In the genomic region with DNA sequence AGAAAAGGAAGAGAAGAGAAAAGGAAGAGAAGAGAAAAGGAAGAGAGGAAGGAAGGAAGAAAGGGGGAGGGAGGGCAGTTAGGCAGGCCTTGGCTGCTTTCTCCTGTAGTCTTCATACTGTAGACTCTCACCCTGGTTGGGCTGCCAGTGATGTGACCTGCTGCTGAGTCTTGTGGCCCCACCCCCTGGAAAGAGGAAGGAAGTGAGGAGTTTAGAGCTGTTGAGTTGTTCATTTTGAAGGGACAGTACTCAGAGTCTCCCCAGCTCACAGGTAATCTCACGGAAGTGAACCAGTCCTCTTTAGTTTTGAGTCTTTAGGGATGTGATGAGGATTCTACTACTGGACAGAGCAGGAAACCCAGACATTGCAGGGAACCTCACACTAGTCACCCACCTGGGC, we compare ENCODE assay signal across 28 mouse cellular contexts. TPM values are rescaled to one million over a fixed set of nuclear protein-coding genes. Genes with fewer than 3 reads are reported as not detected.
DNase-seq lines count a peak whose midpoint lies in the region; ATAC-seq and TF ChIP-seq lines count a peak whose summit lies in the region.
"Had no signal": no experiment of that assay in that cellular context is flagged by ENCODE, and none has a peak within 500 bp of the region (broad histone marks: within the 10 kb centered on the region; RNA-seq: fewer than 3 reads in every experiment).

No protein-coding gene starts in this region.

- WGBS in spleen, adult 2 months: 20% methylated on average over 1 of the region's 1 CpGs
- WGBS in kidney, embryonic 15.5 days: 96% methylated on average over 1 of the region's 1 CpGs
- 91% methylated on average over 1 of the region's 1 CpGs for WGBS in hindbrain, embryonic 11.5 days

- 0 out of 4 replicates have a peak, but pooled peaks of 1 of the 2 experiments have one; percentile 17 for TF ChIP-seq EP300 in MEL (IDR thresholded peaks at IDR 0.05; ENCODE audit: low read depth in 1 of 2, low read length in 2 of 2)

- TF ChIP-seq CTCF in spleen, adult 2 months (IDR thresholded peaks at IDR 0.05; ENCODE audit: extremely low read depth, insufficient read depth, insufficient read length, insufficient replicate concordance): no peak
- no peak for TF ChIP-seq CTCF in MEL (IDR thresholded peaks at IDR 0.05 in 2 of 3, conservative IDR thresholded peaks at IDR 0.05 in 1 of 3; ENCODE audit: control insufficient read depth in 1 of 3, insufficient read depth in 1 of 3, low read depth in 2 of 3, low read length in 3 of 3, poor library complexity in 1 of 3, severe bottlenecking in 1 of 3)

- peaks cover 25% of the 10 kb centered on the region; the same call in 1 of the 2 replicates for H3K4me1 ChIP-seq in spleen, adult 2 months (ENCODE audit: control insufficient read depth, insufficient read depth, insufficient read length)
- H3K4me1 ChIP-seq in MEL (ENCODE audit: control insufficient read depth in 1 of 2, insufficient read depth in 2 of 2, low read length in 2 of 2): peaks cover 0 to 16% of the 10 kb centered on the region in 2 experiments; a peak in 2 of 4 replicates
- peaks cover 2% of the 10 kb centered on the region; the same call in 1 of the 2 replicates for H3K4me1 ChIP-seq in kidney, embryonic 15.5 days
- no peaks in the 10 kb centered on the region for H3K4me1 ChIP-seq in hindbrain, embryonic 11.5 days (replicated peaks; ENCODE audit: control insufficient read depth, insufficient read depth, low read length)
- H3K4me1 ChIP-seq: limb, embryonic 15.5 days; midbrain, embryonic 12.5 days had no signal

- no peak for ATAC-seq in kidney, embryonic 15.5 days (replicated peaks; ENCODE audit: low FRiP score)
- no peak for ATAC-seq in hindbrain, embryonic 11.5 days (ENCODE audit: low FRiP score)
- ATAC-seq: forebrain, embryonic 16.5 days had no signal

- H3K36me3 ChIP-seq in spleen, adult 2 months (ENCODE audit: control insufficient read depth, insufficient read depth, low read length): no peaks in the 10 kb centered on the region
- peaks cover 0 to 2% of the 10 kb centered on the region in 2 experiments; a peak in 1 of 4 replicates for H3K36me3 ChIP-seq in MEL (ENCODE audit: control insufficient read depth in 1 of 2, insufficient read depth in 2 of 2, low read length in 2 of 2)
- H3K36me3 ChIP-seq in splenic B cell, adult 2 months (ENCODE audit: control insufficient read depth, insufficient read depth, low read length, poor library complexity, severe bottlenecking): peaks cover 2% of the 10 kb centered on the region; the same call in 1 of the 2 replicates
- peaks cover 9% of the 10 kb centered on the region for H3K36me3 ChIP-seq in kidney, embryonic 15.5 days
- H3K36me3 ChIP-seq in hindbrain, embryonic 11.5 days (ENCODE audit: control insufficient read depth, insufficient read depth, low read length): no peaks in the 10 kb centered on the region

- H3K4me2 ChIP-seq in kidney, embryonic 15.5 days: no peak overlapping the region
- H3K4me2 ChIP-seq in hindbrain, embryonic 11.5 days (replicated peaks; ENCODE audit: low read depth, low read length): no peak overlapping the region
- H3K4me2 ChIP-seq: heart, embryonic 13.5 days; hindbrain, embryonic 14.5 days; limb, embryonic 15.5 days; lung, embryonic 15.5 days; midbrain, embryonic 12.5 days had no signal

- no peaks in the 10 kb centered on the region for H3K79me2 ChIP-seq in MEL (ENCODE audit: control insufficient read depth, insufficient read depth, low read length, poor library complexity)

- TF ChIP-seq POLR2A in spleen, adult 2 months (IDR thresholded peaks at IDR 0.05; ENCODE audit: low read depth, low read length): no peak
- peak in 1 of 2 experiments; percentile 30; a peak in 1 of 4 replicates for TF ChIP-seq POLR2A in MEL (IDR thresholded peaks at IDR 0.05; ENCODE audit: control insufficient read depth in 1 of 2, insufficient read depth in 1 of 2, low read depth in 1 of 2, low read length in 2 of 2, poor library complexity in 1 of 2)

- H3K9me3 ChIP-seq in MEL (replicated peaks; ENCODE audit: insufficient read depth, low read length): no peaks in the 10 kb centered on the region
- no peaks in the 10 kb centered on the region for H3K9me3 ChIP-seq in kidney, embryonic 15.5 days (replicated peaks)
- H3K9me3 ChIP-seq in hindbrain, embryonic 11.5 days (ENCODE audit: control insufficient read depth, low read length): no peaks in the 10 kb centered on the region
- H3K9me3 ChIP-seq: forebrain, embryonic 10.5 days; heart, embryonic 13.5 days; limb, embryonic 15.5 days; lung, embryonic 15.5 days; midbrain, embryonic 12.5 days had no signal

- H3K4me3 ChIP-seq in spleen, adult 2 months (ENCODE audit: extremely low read depth, insufficient read depth, insufficient read length): no peak overlapping the region
- H3K4me3 ChIP-seq in MEL (ENCODE audit: control insufficient read depth in 1 of 2, insufficient read depth in 1 of 2, low read depth in 2 of 2, low read length in 2 of 2): no peak overlapping the region
- H3K4me3 ChIP-seq in kidney, embryonic 15.5 days (replicated peaks): no peak overlapping the region
- H3K4me3 ChIP-seq in hindbrain, embryonic 11.5 days (ENCODE audit: low read depth, low read length): no peak overlapping the region
- H3K4me3 ChIP-seq: forebrain, embryonic 10.5 days; heart, embryonic 13.5 days; limb, embryonic 15.5 days; lung, embryonic 15.5 days; midbrain, embryonic 12.5 days had no signal

- peak in 1 of 2 experiments; percentile 71 for DNase-seq in spleen, adult 2 months (ENCODE audit: low read depth in 1 of 2, low spot score in 2 of 2)
- DNase-seq in spleen, adult 12 weeks (ENCODE audit: low spot score): no peak
- DNase-seq in MEL (ENCODE audit: low read depth, low spot score): peak; percentile 85
- peak; percentile 32 for DNase-seq in induced T-regulatory cell, adult 2 months (ENCODE audit: low read depth)
- DNase-seq in splenic B cell, adult 2 months (ENCODE audit: low read depth, low spot score): peak; percentile 80
- no peak for DNase-seq in urinary bladder, adult 2 months (ENCODE audit: low spot score)
- DNase-seq in hindbrain, embryonic 11.5 days (ENCODE audit: low spot score): no peak
- DNase-seq: adrenal gland, postnatal 36 days; cerebellum, adult 2 months; gastrocnemius, postnatal 14 days; heart, adult 18-20 months; heart, postnatal 14 days; kidney, adult 2 months; kidney, postnatal 10 days; left cerebral cortex, postnatal 4 days; right cerebral cortex, postnatal 14 days had no signal

- TF ChIP-seq RAD21 in MEL (IDR thresholded peaks at IDR 0.05; ENCODE audit: low read depth, low read length): no peak

- H3K27me3 ChIP-seq in spleen, adult 2 months (ENCODE audit: control insufficient read depth, insufficient read depth, low read length): no peaks in the 10 kb centered on the region
- H3K27me3 ChIP-seq in MEL (ENCODE audit: control insufficient read depth in 1 of 2, insufficient read depth in 2 of 2, low read length in 2 of 2): no peaks in the 10 kb centered on the region
- no peaks in the 10 kb centered on the region for H3K27me3 ChIP-seq in splenic B cell, adult 2 months (ENCODE audit: control insufficient read depth, insufficient read depth, low read length, poor library complexity, severe bottlenecking)
- H3K27me3 ChIP-seq in kidney, embryonic 15.5 days: no peaks in the 10 kb centered on the region
- H3K27me3 ChIP-seq in hindbrain, embryonic 11.5 days (ENCODE audit: control insufficient read depth, insufficient read depth, low read length): no peaks in the 10 kb centered on the region
- H3K27me3 ChIP-seq: limb, embryonic 15.5 days; lung, embryonic 15.5 days had no signal

- H3K27ac ChIP-seq in spleen, adult 2 months (ENCODE audit: insufficient read depth, low read length): peak overlapping the region; percentile 77
- no peak overlapping the region for H3K27ac ChIP-seq in MEL (ENCODE audit: control insufficient read depth, low read depth, low read length)
- no peak overlapping the region for H3K27ac ChIP-seq in kidney, embryonic 15.5 days
- no peak overlapping the region for H3K27ac ChIP-seq in hindbrain, embryonic 11.5 days (ENCODE audit: low read depth, low read length)
- H3K27ac ChIP-seq: forebrain, embryonic 10.5 days; heart, embryonic 13.5 days; hindbrain, embryonic 14.5 days; limb, embryonic 15.5 days; liver, embryonic 14.5 days; lung, embryonic 15.5 days; midbrain, embryonic 12.5 days; stomach, postnatal 0 days had no signal

- H3K9ac ChIP-seq in MEL (ENCODE audit: control insufficient read depth, low read depth, low read length, poor library complexity, severe bottlenecking): no peak overlapping the region
- H3K9ac ChIP-seq in kidney, embryonic 15.5 days: no peak overlapping the region
- no peak overlapping the region for H3K9ac ChIP-seq in hindbrain, embryonic 11.5 days (ENCODE audit: low read depth, low read length)
- H3K9ac ChIP-seq: heart, embryonic 13.5 days; hindbrain, embryonic 14.5 days; limb, embryonic 15.5 days; liver, embryonic 14.5 days; lung, embryonic 15.5 days; midbrain, embryonic 12.5 days had no signal

RNA-seq across cellular contexts. Expression of gene Unc119, which starts 9.8 kb away (rescaled TPM):
- 66.6 and 81.6 TPM in 2 replicates for polyA plus RNA-seq in spleen, adult 2 months (2012; rRNA removed)
- total RNA-seq in MEL (2012; rRNA removed): 61.7 and 63.0 TPM in 2 replicates
- polyA plus RNA-seq in MEL (2012; ENCODE audit: insufficient read depth in 1 of 2, insufficient read length in 2 of 2, low read depth in 1 of 2, low replicate concordance in 2 of 2, missing spikeins in 1 of 2): 100 to 1,000 TPM in 1 of 2 experiments, not detected in 1; 140 TPM
- polyA plus RNA-seq in kidney, embryonic 15.5 days (2015; fragmentation: Nextera tagmentation; extraction: Ambion mirVana): 40.2 and 44.9 TPM in 2 replicates
- polyA plus RNA-seq in urinary bladder, adult 2 months (2012; rRNA removed): 91.5 and 94.3 TPM in 2 replicates
- 66.2 and 73.1 TPM in 2 replicates for polyA plus RNA-seq in hindbrain, embryonic 11.5 days (2014; fragmentation: Nextera tagmentation; extraction: Ambion mirVana)

RNA-seq across cellular contexts. Expression of gene Pigs, which starts 24.9 kb away (rescaled TPM):
- polyA plus RNA-seq in spleen, adult 2 months (2012; rRNA removed): 66.7 and 81.9 TPM in 2 replicates
- 27.6 and 28.5 TPM in 2 replicates for total RNA-seq in MEL (2012; rRNA removed)
- polyA plus RNA-seq in MEL (2012; ENCODE audit: insufficient read depth in 1 of 2, insufficient read length in 2 of 2, low read depth in 1 of 2, low replicate concordance in 2 of 2, missing spikeins in 1 of 2): 10 to 100 TPM; 51.2 to 97.1 TPM
- 77.5 and 86.2 TPM in 2 replicates for polyA plus RNA-seq in kidney, embryonic 15.5 days (2015; fragmentation: Nextera tagmentation; extraction: Ambion mirVana)
- polyA plus RNA-seq in urinary bladder, adult 2 months (2012; rRNA removed): 44.2 and 44.9 TPM in 2 replicates
- 49.4 and 54.2 TPM in 2 replicates for polyA plus RNA-seq in hindbrain, embryonic 11.5 days (2014; fragmentation: Nextera tagmentation; extraction: Ambion mirVana)

RNA-seq across cellular contexts. Expression of gene Aldoc, which starts 30.3 kb away (rescaled TPM):
- 3.6 and 4.4 TPM in 2 replicates for polyA plus RNA-seq in spleen, adult 2 months (2012; rRNA removed)
- 3.0 and 4.0 TPM in 2 replicates for total RNA-seq in MEL (2012; rRNA removed)
- 1 to 10 TPM in 1 of 2 experiments, not detected in 1; 8.1 TPM for polyA plus RNA-seq in MEL (2012; ENCODE audit: insufficient read depth in 1 of 2, insufficient read length in 2 of 2, low read depth in 1 of 2, low replicate concordance in 2 of 2, missing spikeins in 1 of 2)
- polyA plus RNA-seq in kidney, embryonic 15.5 days (2015; fragmentation: Nextera tagmentation; extraction: Ambion mirVana): 6.0 and 6.4 TPM in 2 replicates
- 3.3 and 4.1 TPM in 2 replicates for polyA plus RNA-seq in urinary bladder, adult 2 months (2012; rRNA removed)
- polyA plus RNA-seq in hindbrain, embryonic 11.5 days (2014; fragmentation: Nextera tagmentation; extraction: Ambion mirVana): 2.7 and 3.3 TPM in 2 replicates

RNA-seq across cellular contexts. Expression of gene Foxn1, which starts 33.3 kb away (rescaled TPM):
- not detected in 2 replicates for polyA plus RNA-seq in spleen, adult 2 months (2012; rRNA removed)
- total RNA-seq in MEL (2012; rRNA removed): not detected in 2 replicates
- not detected for polyA plus RNA-seq in MEL (2012; ENCODE audit: insufficient read depth in 1 of 2, insufficient read length in 2 of 2, low read depth in 1 of 2, low replicate concordance in 2 of 2, missing spikeins in 1 of 2)
- polyA plus RNA-seq in kidney, embryonic 15.5 days (2015; fragmentation: Nextera tagmentation; extraction: Ambion mirVana): 0.10 TPM in 1 of 2 replicates, not detected in the other
- polyA plus RNA-seq in urinary bladder, adult 2 months (2012; rRNA removed): 0.08 and 0.15 TPM in 2 replicates
- 0.05 TPM in 1 of 2 replicates, not detected in the other for polyA plus RNA-seq in hindbrain, embryonic 11.5 days (2014; fragmentation: Nextera tagmentation; extraction: Ambion mirVana)
- total RNA-seq: gastrocnemius, postnatal 14 days; heart, adult 18-20 months; layer of hippocampus, postnatal 14 days; left cerebral cortex, postnatal 4 days had no signal
- polyA plus RNA-seq: cerebellum, adult 2 months; forebrain, embryonic 10.5 days; forebrain, embryonic 16.5 days; hindbrain, embryonic 14.5 days; intestine, embryonic 14.5 days; liver, embryonic 14.5 days; midbrain, embryonic 12.5 days had no signal

RNA-seq across cellular contexts. Expression of gene Spag5, which starts 51.8 kb away (rescaled TPM):
- polyA plus RNA-seq in spleen, adult 2 months (2012; rRNA removed): 7.2 and 10.2 TPM in 2 replicates
- 40.1 and 50.9 TPM in 2 replicates for total RNA-seq in MEL (2012; rRNA removed)
- polyA plus RNA-seq in MEL (2012; ENCODE audit: insufficient read depth in 1 of 2, insufficient read length in 2 of 2, low read depth in 1 of 2, low replicate concordance in 2 of 2, missing spikeins in 1 of 2): 100 to 1,000 TPM in 1 of 2 experiments, 10 to 100 TPM in 1; 77.5 to 274 TPM
- polyA plus RNA-seq in kidney, embryonic 15.5 days (2015; fragmentation: Nextera tagmentation; extraction: Ambion mirVana): 43.3 and 47.4 TPM in 2 replicates
- polyA plus RNA-seq in urinary bladder, adult 2 months (2012; rRNA removed): 1.4 and 1.7 TPM in 2 replicates
- polyA plus RNA-seq in hindbrain, embryonic 11.5 days (2014; fragmentation: Nextera tagmentation; extraction: Ambion mirVana): 48.3 and 52.2 TPM in 2 replicates

Comparison
In these comparisons a context has a peak if more than half of its experiments do, and no peak if none do; other contexts are left out.
1. DNase-seq: peak in MEL (single experiment), induced T-regulatory cell, adult 2 months (single experiment) and splenic B cell, adult 2 months (single experiment); none in spleen, adult 12 weeks (single experiment), urinary bladder, adult 2 months (single experiment) and hindbrain, embryonic 11.5 days (single experiment).